Mouse (Mus musculus) ES-E14 (cell line): ENCODE results near the gene Slc1a3. TPM values are rescaled to one million over a fixed set of nuclear protein-coding genes. Genes with fewer than 3 reads are reported as not detected.

Experiments
- DNase-seq: peaks from one replicate; pipeline ENCODE4 v3.0.0-alpha.2; 2013; ENCODE audit warnings: low read depth, low spot score
- H3K27ac ChIP-seq: 2 replicates; pipeline ENCODE4 v1.5.1; 2012; ENCODE audit warnings: low read depth, mild to moderate bottlenecking, low read length, moderate library complexity, mixed read lengths; ENCODE audit not compliant: poor library complexity, insufficient read depth, severe bottlenecking
- H3K36me3 ChIP-seq: 2 replicates; pipeline ENCODE4 v1.6.1; 2012; ENCODE audit warnings: mild to moderate bottlenecking, low read length, moderate library complexity, mixed read lengths; ENCODE audit not compliant: control insufficient read depth, poor library complexity, insufficient read depth, severe bottlenecking
- H3K4me1 ChIP-seq, 2 experiments: fragments of 150-350 bp in 1 of 2; sonication (generic) in 1 of 2; 2 replicates each; pipeline ENCODE4 v1.6.1; 2012; ENCODE audit warnings: low read length in 2 of 2, mild to moderate bottlenecking in 1 of 2, mixed read lengths in 1 of 2; ENCODE audit not compliant: control insufficient read depth in 2 of 2, insufficient read depth in 2 of 2, poor library complexity in 1 of 2
- H3K4me3 ChIP-seq, 2 experiments: fragments of 150-350 bp in 1 of 2; sonication (generic) in 1 of 2; 2 replicates each; pipeline ENCODE4 v1.5.1; 2012; ENCODE audit warnings: low read length in 2 of 2, low read depth in 1 of 2, mild to moderate bottlenecking in 1 of 2, mixed read lengths in 1 of 2; ENCODE audit not compliant: insufficient read depth in 1 of 2, poor library complexity in 1 of 2, severe bottlenecking in 1 of 2
- H3K9ac ChIP-seq: 2 replicates; pipeline ENCODE4 v1.6.1; 2012; ENCODE audit warnings: low read depth, mild to moderate bottlenecking, low read length, mixed read lengths; ENCODE audit not compliant: poor library complexity, insufficient read depth, severe bottlenecking
- H3K9me3 ChIP-seq: fragments of 150-350 bp; sonication (generic); 2 replicates; pipeline ENCODE4 v1.6.1; 2012; ENCODE audit warnings: low read depth, mild to moderate bottlenecking, low read length; ENCODE audit not compliant: control insufficient read depth, insufficient read depth
- CHD2 ChIP-seq: IDR thresholded peaks from 2 replicates; pipeline ENCODE4 v1.6.1; 2014; ENCODE audit warnings: mild to moderate bottlenecking, low read depth, low read length, inconsistent platforms
- HCFC1 ChIP-seq: IDR thresholded peaks from 2 replicates; pipeline ENCODE4 v1.6.1; 2012; ENCODE audit warnings: low read length, inconsistent platforms, borderline replicate concordance; ENCODE audit not compliant: insufficient read depth
- MAFK ChIP-seq: IDR thresholded peaks from 2 replicates; pipeline ENCODE4 v1.6.1; 2014; ENCODE audit warnings: mild to moderate bottlenecking, low read depth, low read length, inconsistent platforms; ENCODE audit not compliant: insufficient read depth
- ZC3H11A ChIP-seq: IDR thresholded peaks from 2 replicates; pipeline ENCODE4 v1.6.1; 2012; ENCODE audit warnings: low read depth, mild to moderate bottlenecking, inconsistent platforms, low read length, borderline replicate concordance
- ZNF384 ChIP-seq: IDR thresholded peaks from 2 replicates; pipeline ENCODE4 v1.6.1; 2012; ENCODE audit warnings: low read depth, low read length, inconsistent platforms
- in situ Hi-C, 2 experiments: fragments of 600-800 bp; cut with MboI; formaldehyde crosslinking; loops; one replicate each; pipeline ENCODE4 v1.15.1; 2025; ENCODE audit warnings: low sequenced_read_pairs in 2 of 2, inconsistent platforms in 1 of 2; ENCODE audit not compliant: unreplicated experiment in 2 of 2
- total RNA-seq: library from RNA; depleted of rRNA; stranded (reverse); fragments of 300-350 nt; gene quantifications from 2 replicates; pipeline ENCODE4 v1.2.3, GENCODE M21; 2012

Gene Slc1a3
- total RNA-seq, 1 experiment: 17.8 TPM

GRCm38 (mm10) chr15:8633375-8633774 lies 77.2 kb downstream of the Slc1a3 start:
- peaks cover 8% of the 10 kb centered on the region for H3K36me3 ChIP-seq
- TF ChIP-seq CHD2 (no peak), HCFC1 (no peak), ZC3H11A (no peak), ZNF384 (no peak), MAFK (no peak)
- in situ Hi-C loops: loop anchor here (10.0 kb wide), 1 partner anchor 241 kb away; no protein-coding TSS in a partner anchor
- H3K9me3 ChIP-seq: no peaks in the 10 kb centered on the region
- no peak overlapping the region for H3K9ac ChIP-seq
- DNase-seq: peak; percentile 53
- H3K4me1 ChIP-seq: 0 out of 4 replicates have a peak, but pooled peaks cover 0 to 2% of the 10 kb centered on the region in 2 experiments
- H3K4me3 ChIP-seq: no peak overlapping the region
- H3K27ac ChIP-seq: no peak overlapping the region

- no peak overlapping the region for H3K4me3 ChIP-seq
- DNase-seq: no peak
- TF ChIP-seq MAFK (no peak), ZC3H11A (no peak), HCFC1 (no peak), CHD2 (no peak), ZNF384 (no peak)
- H3K36me3 ChIP-seq: peaks cover 2% of the 10 kb centered on the region; the same call in 1 of the 2 replicates
- H3K27ac ChIP-seq: no peak overlapping the region
- H3K4me1 ChIP-seq: 0 out of 4 replicates have a peak, but pooled peaks cover 0 to 2% of the 10 kb centered on the region in 2 experiments
- H3K9me3 ChIP-seq: no peaks in the 10 kb centered on the region
- H3K9ac ChIP-seq: no peak overlapping the region
- in situ Hi-C loops: loop anchor here (10.0 kb wide), 1 partner anchor 242 kb away; no protein-coding TSS in a partner anchor
Measured at GRCm38 (mm10) chr15:8632361-8632760, 78.2 kb downstream of the Slc1a3 start.

GRCm38 (mm10) chr15:8629317-8629831 lies 81.2 kb downstream of the Slc1a3 start:
- peak; percentile 47 for DNase-seq
- no peak overlapping the region for H3K27ac ChIP-seq
- H3K4me3 ChIP-seq: peak overlapping the region; percentile 37 to 55
- H3K4me1 ChIP-seq: 0 out of 4 replicates have a peak, but pooled peaks cover 0 to 2% of the 10 kb centered on the region in 2 experiments
- no peaks in the 10 kb centered on the region for H3K9me3 ChIP-seq
- H3K9ac ChIP-seq: no peak overlapping the region
- TF ChIP-seq ZC3H11A (peak; percentile 84), HCFC1 (no peak)
- in situ Hi-C loops: no loop called here
- no peaks in the 10 kb centered on the region for H3K36me3 ChIP-seq

- Histone ChIP-seq H3K4me1 (0 out of 4 replicates have a peak, but pooled peaks cover 0 to 2% of the 10 kb centered on the region in 2 experiments), H3K27ac (no peak overlapping the region)
Measured at GRCm38 (mm10) chr15:8628150-8628549, 82.4 kb downstream of the Slc1a3 start.

More at GRCm38 (mm10) chr15:8628150-8628549, 82.4 kb downstream of the Slc1a3 start:
- Histone ChIP-seq H3K4me3 (no peak overlapping the region), H3K36me3 (no peaks in the 10 kb centered on the region), H3K9ac (no peak overlapping the region), H3K9me3 (no peaks in the 10 kb centered on the region)
- in situ Hi-C loops: no loop called here
- TF ChIP-seq ZNF384 (no peak), CHD2 (no peak), HCFC1 (no peak), ZC3H11A (no peak), MAFK (no peak)
- no peak for DNase-seq
